Mouse (Mus musculus): ENCODE results near the gene Tmem120a. TPM values are rescaled to one million over a fixed set of nuclear protein-coding genes. Genes with fewer than 3 reads are reported as not detected.

Tmem120a gene
- polyA plus RNA-seq, 2 experiments = 5.7 to 16.0 TPM

DNA sequence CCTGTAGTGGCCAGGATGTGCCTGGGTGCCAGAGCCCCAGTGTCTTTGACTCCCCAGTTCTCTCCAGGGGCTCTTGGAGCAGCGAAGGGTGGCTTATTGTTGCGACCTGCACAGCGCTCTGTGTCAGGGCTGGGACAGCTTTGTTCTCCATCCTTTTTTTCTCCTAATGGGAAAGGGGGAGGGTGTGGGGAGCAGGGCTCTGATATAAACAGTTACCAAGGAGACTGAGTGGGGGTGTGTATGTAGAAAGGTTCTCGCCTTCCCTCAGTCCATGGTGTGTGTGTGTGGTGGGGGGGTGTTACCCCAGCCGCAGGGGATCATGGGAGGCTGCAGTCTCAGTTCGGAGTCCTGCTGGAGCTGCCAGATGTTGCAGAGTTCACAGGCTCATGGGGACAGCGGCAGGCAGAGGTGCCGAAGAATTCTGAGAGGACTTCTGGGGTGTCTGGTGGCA, 18.8 kb downstream of the Tmem120a start:
- H3K27ac ChIP-seq = no peak overlapping the region
- no peak for DNase-seq (ENCODE audit: low read depth in 3 of 3, low spot score in 3 of 3)

GRCm38 (mm10) chr5:135724536-135725322, 19.5 kb downstream of the Tmem120a start:
- no peak overlapping the region for H3K9ac ChIP-seq (replicated peaks)
- TF ChIP-seq EP300 (IDR thresholded peaks at IDR 0.05; ENCODE audit: low read depth) (no peak), CTCF (IDR thresholded peaks at IDR 0.05; ENCODE audit: low read depth) (no peak)
- ATAC-seq (ENCODE audit: insufficient read depth) (no peak), DNase-seq (ENCODE audit: low read depth in 3 of 3, low spot score in 3 of 3) (no peak)
- no peaks in the 10 kb centered on the region for H3K4me1 ChIP-seq (replicated peaks; ENCODE audit: control insufficient read depth in 2 of 2, insufficient read depth in 2 of 2, low read length in 1 of 2)
- no peaks in the 10 kb centered on the region for H3K27me3 ChIP-seq (ENCODE audit: control insufficient read depth, insufficient read depth, low read length)
- no peak overlapping the region for H3K27ac ChIP-seq
- H3K4me2 ChIP-seq (ENCODE audit: low read depth) = no peak overlapping the region
- H3K4me3 ChIP-seq (ENCODE audit: insufficient read depth in 1 of 2, low read depth in 2 of 2, low read length in 2 of 2) = no peak overlapping the region
- peaks cover 4% of the 10 kb centered on the region for H3K36me3 ChIP-seq (replicated peaks; ENCODE audit: control insufficient read depth, insufficient read depth, low read depth)
- H3K9me3 ChIP-seq (ENCODE audit: control insufficient read depth, low read length) = no peaks in the 10 kb centered on the region
- WGBS (ENCODE audit: insufficient replicate concordance) = 58% methylated on average over 9 of the region's 9 CpGs

More for the DNA sequence above, 18.8 kb downstream of the Tmem120a start:
- ATAC-seq (ENCODE audit: insufficient read depth) = no peak
- Histone ChIP-seq H3K36me3 (replicated peaks; ENCODE audit: control insufficient read depth, insufficient read depth, low read depth) (peaks cover 4% of the 10 kb centered on the region), H3K4me2 (ENCODE audit: low read depth) (no peak overlapping the region), H3K9me3 (ENCODE audit: control insufficient read depth, low read length) (no peaks in the 10 kb centered on the region), H3K4me1 (replicated peaks; ENCODE audit: control insufficient read depth in 2 of 2, insufficient read depth in 2 of 2, low read length in 1 of 2) (no peaks in the 10 kb centered on the region), H3K9ac (replicated peaks) (no peak overlapping the region), H3K27me3 (ENCODE audit: control insufficient read depth, insufficient read depth, low read length) (no peaks in the 10 kb centered on the region), H3K4me3 (ENCODE audit: insufficient read depth in 1 of 2, low read depth in 2 of 2, low read length in 2 of 2) (no peak overlapping the region)
- TF ChIP-seq CTCF (IDR thresholded peaks at IDR 0.05; ENCODE audit: low read depth) (no peak), EP300 (IDR thresholded peaks at IDR 0.05; ENCODE audit: low read depth) (no peak)
- 70% methylated on average over 8 of the region's 8 CpGs for WGBS (ENCODE audit: insufficient replicate concordance)

GRCm38 (mm10) chr5:135723165-135723751, 21.0 kb downstream of the Tmem120a start:
- DNase-seq (ENCODE audit: low read depth in 3 of 3, low spot score in 3 of 3) (no peak), ATAC-seq (ENCODE audit: insufficient read depth) (no peak)
- no peak for TF ChIP-seq EP300 (IDR thresholded peaks at IDR 0.05; ENCODE audit: low read depth)
- TF ChIP-seq CTCF (IDR thresholded peaks at IDR 0.05; ENCODE audit: low read depth) = no peak
- Histone ChIP-seq H3K27me3 (ENCODE audit: control insufficient read depth, insufficient read depth, low read length) (no peaks in the 10 kb centered on the region), H3K36me3 (replicated peaks; ENCODE audit: control insufficient read depth, insufficient read depth, low read depth) (no peaks in the 10 kb centered on the region), H3K4me3 (ENCODE audit: insufficient read depth in 1 of 2, low read depth in 2 of 2, low read length in 2 of 2) (no peak overlapping the region), H3K9ac (replicated peaks) (no peak overlapping the region), H3K27ac (no peak overlapping the region), H3K4me2 (ENCODE audit: low read depth) (no peak overlapping the region), H3K9me3 (ENCODE audit: control insufficient read depth, low read length) (no peaks in the 10 kb centered on the region), H3K4me1 (replicated peaks; ENCODE audit: control insufficient read depth in 2 of 2, insufficient read depth in 2 of 2, low read length in 1 of 2) (no peaks in the 10 kb centered on the region)
- 47% methylated on average over 3 of the region's 3 CpGs for WGBS (ENCODE audit: insufficient replicate concordance)

- Histone ChIP-seq H3K4me1 (replicated peaks; ENCODE audit: control insufficient read depth in 2 of 2, insufficient read depth in 2 of 2, low read length in 1 of 2) (no peaks in the 10 kb centered on the region), H3K27me3 (ENCODE audit: control insufficient read depth, insufficient read depth, low read length) (no peaks in the 10 kb centered on the region), H3K4me3 (ENCODE audit: insufficient read depth in 1 of 2, low read depth in 2 of 2, low read length in 2 of 2) (no peak overlapping the region), H3K9me3 (ENCODE audit: control insufficient read depth, low read length) (no peaks in the 10 kb centered on the region), H3K36me3 (replicated peaks; ENCODE audit: control insufficient read depth, insufficient read depth, low read depth) (no peaks in the 10 kb centered on the region; the same call in 1 of the 2 replicates), H3K27ac (no peak overlapping the region), H3K9ac (replicated peaks) (no peak overlapping the region), H3K4me2 (ENCODE audit: low read depth) (no peak overlapping the region)
- no peak for DNase-seq (ENCODE audit: low read depth in 3 of 3, low spot score in 3 of 3)
- ATAC-seq (ENCODE audit: insufficient read depth) = no peak
- WGBS (ENCODE audit: insufficient replicate concordance) = 79% methylated on average over 11 of the region's 11 CpGs
- TF ChIP-seq CTCF (IDR thresholded peaks at IDR 0.05; ENCODE audit: low read depth) = no peak
- TF ChIP-seq EP300 (IDR thresholded peaks at IDR 0.05; ENCODE audit: low read depth) = no peak
Observed at GRCm38 (mm10) chr5:135722121-135722520, 22.1 kb downstream of the Tmem120a start.

DNA sequence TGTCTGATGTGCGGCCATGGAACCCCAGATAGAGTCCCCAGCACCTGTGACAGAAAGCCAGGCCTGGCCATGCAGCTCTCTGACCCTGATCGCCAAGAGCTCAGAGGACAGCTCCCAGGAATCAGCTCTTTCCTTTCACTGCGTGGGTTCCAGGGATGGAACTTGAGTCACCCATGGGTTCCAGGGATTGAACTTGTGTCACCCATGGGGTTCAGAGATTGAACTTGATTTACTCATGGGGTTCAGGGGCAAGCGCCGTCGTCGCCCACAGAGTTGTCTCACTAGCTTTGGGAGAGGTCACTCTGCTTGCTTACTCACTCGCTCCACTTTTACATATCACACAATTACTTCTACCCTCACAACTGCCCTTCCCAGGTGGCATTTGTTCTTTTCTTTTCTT, 23.2 kb downstream of the Tmem120a start:
- Histone ChIP-seq H3K4me3 (ENCODE audit: insufficient read depth in 1 of 2, low read depth in 2 of 2, low read length in 2 of 2) (no peak overlapping the region), H3K9me3 (ENCODE audit: control insufficient read depth, low read length) (no peaks in the 10 kb centered on the region), H3K27ac (no peak overlapping the region), H3K4me2 (ENCODE audit: low read depth) (no peak overlapping the region), H3K27me3 (ENCODE audit: control insufficient read depth, insufficient read depth, low read length) (no peaks in the 10 kb centered on the region), H3K36me3 (replicated peaks; ENCODE audit: control insufficient read depth, insufficient read depth, low read depth) (no peaks in the 10 kb centered on the region; the same call in 1 of the 2 replicates), H3K9ac (replicated peaks) (no peak overlapping the region), H3K4me1 (replicated peaks; ENCODE audit: control insufficient read depth in 2 of 2, insufficient read depth in 2 of 2, low read length in 1 of 2) (no peaks in the 10 kb centered on the region)
- DNase-seq (ENCODE audit: low read depth in 3 of 3, low spot score in 3 of 3) (no peak), ATAC-seq (ENCODE audit: insufficient read depth) (no peak)
- no peak for TF ChIP-seq EP300 (IDR thresholded peaks at IDR 0.05; ENCODE audit: low read depth)
- TF ChIP-seq CTCF (IDR thresholded peaks at IDR 0.05; ENCODE audit: low read depth) = no peak
- 81% methylated on average over 8 of the region's 8 CpGs for WGBS (ENCODE audit: insufficient replicate concordance)

Measured in liver, embryonic 14.5 days (tissue).